Mouse (Mus musculus): ENCODE measurements around the gene Fxyd3.

- TF ChIP-seq POLR2A (IDR thresholded peaks at IDR 0.05; ENCODE audit: borderline replicate concordance, low read depth, low read length) (no peak), CTCF (IDR thresholded peaks at IDR 0.05; ENCODE audit: low read depth, low read length) (no peak)
Observed at GRCm38 (mm10) chr7:31118486-31118885, 42.0 kb upstream of the Fxyd3 start.

Data from bone marrow macrophage, adult 2 months (primary cell).